Mouse (Mus musculus) skeletal muscle tissue, adult 2 months (tissue): Measurements from ENCODE around the gene Omp.
A peak's percentile ranks its signal among the peaks of the same experiment; 100 is the strongest.

ENCODE experiments used
- DNase-seq: peaks from one replicate; pipeline ENCODE4 v3.0.0-alpha.2; 2012; ENCODE audit warnings: low read depth, low spot score

Gene Omp

GRCm38 (mm10) chr7:98103002-98103941 is 42.0 kb downstream of the Omp start:
- DNase-seq = peak; percentile 83

- DNase-seq = no peak
These were observed 42.8 kb downstream of the Omp start for GRCm38 (mm10) chr7:98102488-98102887.

GRCm38 (mm10) chr7:98097557-98097956 is 47.7 kb downstream of the Omp start:
- no peak for DNase-seq

- DNase-seq = no peak
These were observed 49.5 kb downstream of the Omp start for GRCm38 (mm10) chr7:98095852-98096251.
